Comparison of ENCODE assay signal across 8 mouse cellular contexts in the genomic region with DNA sequence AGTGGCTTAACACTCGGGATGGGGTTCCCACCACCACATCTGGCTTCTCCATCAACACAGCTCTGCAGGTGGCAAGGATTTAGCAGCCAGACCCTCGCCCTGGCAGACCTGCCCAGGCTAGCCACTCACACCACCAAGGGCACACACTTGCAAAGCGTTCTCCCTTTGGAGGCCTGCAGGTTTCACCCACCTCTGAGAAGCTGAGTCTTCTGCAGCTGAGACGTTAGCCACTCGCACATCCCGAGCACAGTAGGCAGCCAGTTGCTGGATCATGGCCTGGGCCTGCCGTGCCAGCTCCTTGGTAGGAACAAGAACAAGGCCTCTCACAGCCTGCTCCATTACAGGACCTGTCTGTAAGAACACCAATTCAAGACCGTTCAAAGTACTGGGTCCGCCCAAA. TPM values are rescaled to one million over a fixed set of nuclear protein-coding genes. Genes with fewer than 3 reads are reported as not detected.
DNase-seq lines count a peak whose midpoint lies in the region; ATAC-seq and TF ChIP-seq lines count a peak whose summit lies in the region.

No protein-coding gene starts in this region.

- no peaks in the 10 kb centered on the region for H3K9me3 ChIP-seq in embryonic facial prominence, embryonic 13.5 days
- H3K9me3 ChIP-seq in intestine, embryonic 14.5 days (ENCODE audit: control insufficient read depth, low read length): no peaks in the 10 kb centered on the region

- peaks cover 10% of the 10 kb centered on the region for H3K4me1 ChIP-seq in embryonic facial prominence, embryonic 13.5 days
- H3K4me1 ChIP-seq in intestine, embryonic 14.5 days (replicated peaks; ENCODE audit: control insufficient read depth, insufficient read depth, low read length): peaks cover 7% of the 10 kb centered on the region

- ATAC-seq in embryonic facial prominence, embryonic 13.5 days (ENCODE audit: insufficient number of reproducible peaks, insufficient read depth, low FRiP score, low TSS enrichment, low read depth): no peak
- no peak for ATAC-seq in intestine, embryonic 14.5 days (replicated peaks; ENCODE audit: low FRiP score, low TSS enrichment, low read depth)

- 64% methylated on average over 9 of the region's 9 CpGs for WGBS in embryonic facial prominence, embryonic 13.5 days
- 72% methylated on average over 9 of the region's 9 CpGs for WGBS in intestine, embryonic 14.5 days

- TF ChIP-seq POLR2A in myocyte (IDR thresholded peaks at IDR 0.05; ENCODE audit: insufficient read length, low read depth): no peak

- no peak for DNase-seq in left cerebral cortex, adult 2 months (ENCODE audit: extremely low spot score in 1 of 2, low spot score in 2 of 2)
- DNase-seq in left cerebral cortex, postnatal 10 days (ENCODE audit: extremely low spot score in 1 of 2, low spot score in 2 of 2): no peak
- DNase-seq in intestine, embryonic 14.5 days (ENCODE audit: low spot score): no peak
- DNase-seq in layer of hippocampus, adult 8-10 months (ENCODE audit: low spot score in 2 of 2): no peak
- DNase-seq in thymus, postnatal 36 days: no peak
- no peak for DNase-seq in urinary bladder, adult 18-20 months (ENCODE audit: low spot score in 2 of 2)

- no peaks in the 10 kb centered on the region for H3K27me3 ChIP-seq in embryonic facial prominence, embryonic 13.5 days
- no peaks in the 10 kb centered on the region for H3K27me3 ChIP-seq in intestine, embryonic 14.5 days (replicated peaks; ENCODE audit: control insufficient read depth, insufficient read depth, low read length)
- no peaks in the 10 kb centered on the region for H3K27me3 ChIP-seq in myocyte (ENCODE audit: control insufficient read depth, insufficient read depth, insufficient read length)

- peaks cover 60% of the 10 kb centered on the region for H3K36me3 ChIP-seq in embryonic facial prominence, embryonic 13.5 days
- peaks cover 60% of the 10 kb centered on the region for H3K36me3 ChIP-seq in intestine, embryonic 14.5 days (ENCODE audit: control insufficient read depth, insufficient read depth, low read length)
- H3K36me3 ChIP-seq in myocyte (ENCODE audit: control insufficient read depth, insufficient read depth): peaks cover 48% of the 10 kb centered on the region

- peaks cover 29% of the 10 kb centered on the region for H3K79me2 ChIP-seq in myocyte (ENCODE audit: control insufficient read depth, insufficient read depth)

- TF ChIP-seq CTCF in left cerebral cortex, adult 2 months (IDR thresholded peaks at IDR 0.05): no peak

- peak overlapping the region; percentile 97 for H3K4me3 ChIP-seq in left cerebral cortex, adult 2 months
- H3K4me3 ChIP-seq in embryonic facial prominence, embryonic 13.5 days: peak overlapping the region; percentile 88
- peak overlapping the region; percentile 77 for H3K4me3 ChIP-seq in intestine, embryonic 14.5 days (ENCODE audit: low read depth, low read length)
- peak overlapping the region; percentile 99 for H3K4me3 ChIP-seq in myocyte

- H3K27ac ChIP-seq in left cerebral cortex, adult 2 months: no peak overlapping the region
- H3K27ac ChIP-seq in embryonic facial prominence, embryonic 13.5 days: no peak overlapping the region
- H3K27ac ChIP-seq in intestine, embryonic 14.5 days (ENCODE audit: low read depth): no peak overlapping the region

- peak overlapping the region; percentile 65 for H3ac ChIP-seq in myocyte (ENCODE audit: control insufficient read depth, insufficient read length)

- intact Hi-C loops in left cerebral cortex, adult 2 months (cut with DNase I): loop anchor here (2.0 to 10.0 kb wide), 2 partner anchors 66 to 302 kb away; partner anchors contain the start of genes A730071L15Rik and Nudcd3
- intact Hi-C loops in left cerebral cortex, postnatal 10 days (cut with DNase I): loop anchor here (5.0 kb wide), 1 partner anchor 289 kb away; no protein-coding TSS in a partner anchor

- peak overlapping the region; percentile 94 for H3K4me2 ChIP-seq in embryonic facial prominence, embryonic 13.5 days
- H3K4me2 ChIP-seq in intestine, embryonic 14.5 days (ENCODE audit: low read length): peak overlapping the region; percentile 97
- H3K4me2 ChIP-seq in myocyte (ENCODE audit: low read depth): peak overlapping the region; percentile 99

- H3K9ac ChIP-seq in embryonic facial prominence, embryonic 13.5 days: peak overlapping the region; percentile 90
- H3K9ac ChIP-seq in intestine, embryonic 14.5 days (ENCODE audit: low read length): peak overlapping the region; percentile 68

TF ChIP-seq in myocyte, 11 proteins besides CTCF, POLR2A, EP300 and RAD21:
- TF ChIP-seq REST (IDR thresholded peaks at IDR 0.05; ENCODE audit: insufficient read depth, insufficient read length) (no peak), TCF3 (IDR thresholded peaks at IDR 0.05; ENCODE audit: insufficient read length, low read depth) (no peak), MAX (IDR thresholded peaks at IDR 0.05; ENCODE audit: low read depth) (no peak), MYOG (IDR thresholded peaks at IDR 0.05; ENCODE audit: control insufficient read depth in 1 of 3, insufficient read depth in 1 of 3, insufficient read length in 2 of 3, low read depth in 2 of 3) (no peak), TCF12 (IDR thresholded peaks at IDR 0.05; ENCODE audit: insufficient read depth, poor library complexity, severe bottlenecking) (no peak), POLR2AphosphoS2 (IDR thresholded peaks at IDR 0.05; ENCODE audit: insufficient read length, low read depth) (no peak), MYOD1 (IDR thresholded peaks at IDR 0.05; ENCODE audit: control insufficient read depth in 1 of 3, insufficient read length in 2 of 3, low read depth in 2 of 3) (no peak), SRF (IDR thresholded peaks at IDR 0.05; ENCODE audit: control insufficient read depth, insufficient read length, low read depth) (no peak), USF1 (IDR thresholded peaks at IDR 0.05; ENCODE audit: low read depth) (no peak), E2F4 (IDR thresholded peaks at IDR 0.05; ENCODE audit: insufficient read depth) (no peak), CEBPB (IDR thresholded peaks at IDR 0.05; ENCODE audit: insufficient read depth, poor library complexity, severe bottlenecking) (no peak)

RNA-seq across cellular contexts. Expression of gene Ddx56, which starts 1.0 kb away (rescaled TPM):
- 10 to 100 TPM; 48.1 to 50.2 TPM for total RNA-seq in left cerebral cortex, adult 2 months (2021)
- total RNA-seq in left cerebral cortex, postnatal 10 days (2021): 10 to 100 TPM; 44.6 to 51.0 TPM
- 88.1 and 97.2 TPM in 2 replicates for polyA plus RNA-seq in embryonic facial prominence, embryonic 13.5 days (2015; fragmentation: Nextera tagmentation; extraction: Ambion mirVana)
- 111 and 122 TPM in 2 replicates for polyA plus RNA-seq in intestine, embryonic 14.5 days (2014; fragmentation: Nextera tagmentation; extraction: Ambion mirVana)
- polyA plus RNA-seq in myocyte (2012; fragmentation: generic; extraction: Trizol): 55.7 TPM
- 10 to 100 TPM; 45.9 to 52.9 (median 47.5) TPM for total RNA-seq in layer of hippocampus, adult 8-10 months (2022)

RNA-seq across cellular contexts. Expression of gene Tmed4, which starts 8.0 kb away (rescaled TPM):
- 100 to 1,000 TPM in 1 of 2 experiments, 10 to 100 TPM in 1; 96.2 to 102 TPM for total RNA-seq in left cerebral cortex, adult 2 months (2021)
- 10 to 100 TPM; 65.8 to 66.0 TPM for total RNA-seq in left cerebral cortex, postnatal 10 days (2021)
- polyA plus RNA-seq in embryonic facial prominence, embryonic 13.5 days (2015; fragmentation: Nextera tagmentation; extraction: Ambion mirVana): 97.1 and 112 TPM in 2 replicates
- 113 and 119 TPM in 2 replicates for polyA plus RNA-seq in intestine, embryonic 14.5 days (2014; fragmentation: Nextera tagmentation; extraction: Ambion mirVana)
- polyA plus RNA-seq in myocyte (2012; fragmentation: generic; extraction: Trizol): 66.9 TPM
- total RNA-seq in layer of hippocampus, adult 8-10 months (2022): 100 to 1,000 TPM in 2 of 4 experiments, 10 to 100 TPM in 2; 96.3 to 107 (median 101) TPM

RNA-seq across cellular contexts. Expression of gene Ogdh, which starts 24.8 kb away (rescaled TPM):
- 100 to 1,000 TPM; 232 to 245 TPM for total RNA-seq in left cerebral cortex, adult 2 months (2021)
- total RNA-seq in left cerebral cortex, postnatal 10 days (2021): 100 to 1,000 TPM; 230 to 235 TPM
- polyA plus RNA-seq in embryonic facial prominence, embryonic 13.5 days (2015; fragmentation: Nextera tagmentation; extraction: Ambion mirVana): 85.2 and 89.2 TPM in 2 replicates
- polyA plus RNA-seq in intestine, embryonic 14.5 days (2014; fragmentation: Nextera tagmentation; extraction: Ambion mirVana): 112 TPM in 2 replicates
- 127 TPM for polyA plus RNA-seq in myocyte (2012; fragmentation: generic; extraction: Trizol)
- 100 to 1,000 TPM; 218 to 238 (median 227) TPM for total RNA-seq in layer of hippocampus, adult 8-10 months (2022)

RNA-seq across cellular contexts. Expression of gene Npc1l1, which starts 36.7 kb away (rescaled TPM):
- 1 to 10 TPM in 1 of 2 experiments, under 1 TPM in 1; 0.77 to 1.0 TPM for total RNA-seq in left cerebral cortex, adult 2 months (2021)
- total RNA-seq in left cerebral cortex, postnatal 10 days (2021): under 1 TPM; 0.41 to 0.49 TPM
- 0.04 and 0.48 TPM in 2 replicates for polyA plus RNA-seq in embryonic facial prominence, embryonic 13.5 days (2015; fragmentation: Nextera tagmentation; extraction: Ambion mirVana)
- 1.1 and 1.3 TPM in 2 replicates for polyA plus RNA-seq in intestine, embryonic 14.5 days (2014; fragmentation: Nextera tagmentation; extraction: Ambion mirVana)
- polyA plus RNA-seq in myocyte (2012; fragmentation: generic; extraction: Trizol): 0.07 TPM
- total RNA-seq in layer of hippocampus, adult 8-10 months (2022): under 1 TPM; 0.11 to 0.68 (median 0.48) TPM
